Mouse (Mus musculus) thymus, adult 2 months (tissue): ENCODE measurements around the gene Pax5.

Source experiments
- CTCF ChIP-seq: fragments of 200-500 bp; IDR thresholded peaks from 2 replicates; pipeline ENCODE4 v1.5.1; 2012; ENCODE audit warnings: mild to moderate bottlenecking, control low read depth, low read length, moderate library complexity, borderline replicate concordance; ENCODE audit not compliant: control insufficient read depth, poor library complexity, insufficient read depth; ENCODE audit errors: extremely low read depth
- POLR2A ChIP-seq: fragments of 200-500 bp; IDR thresholded peaks from 2 replicates; pipeline ENCODE4 v1.6.1; 2012; ENCODE audit warnings: mild to moderate bottlenecking, low read length, control low read depth, moderate library complexity; ENCODE audit not compliant: control insufficient read depth, poor library complexity, insufficient read depth; ENCODE audit errors: extremely low read depth

DNA sequence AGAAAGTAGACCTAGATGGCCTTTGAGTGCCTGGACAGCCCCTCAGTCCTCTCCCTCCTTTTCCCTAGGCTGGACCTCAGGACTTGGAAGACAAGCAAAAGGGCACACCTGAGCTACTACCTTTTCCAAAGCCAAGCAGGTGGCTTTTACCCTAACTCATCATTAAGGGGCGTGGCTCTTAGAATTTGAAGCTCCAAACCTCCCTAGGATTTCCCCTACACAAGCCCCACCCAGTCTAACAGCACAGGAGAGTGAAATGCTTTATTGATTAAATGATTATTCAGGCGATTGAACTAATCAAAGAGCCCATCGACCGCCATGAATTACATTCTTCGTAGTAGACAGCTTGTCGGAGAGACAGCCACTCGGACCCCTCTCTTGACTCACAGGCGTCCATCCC is 2.0 kb downstream of the Pax5 start:
- TF ChIP-seq CTCF: no peak
- TF ChIP-seq POLR2A: no peak
